Mouse (Mus musculus) olfactory bulb, adult 2 months (tissue): Measurements from ENCODE around the gene Zfp800. TPM values are rescaled to one million over a fixed set of nuclear protein-coding genes. Genes with fewer than 3 reads are reported as not detected.

Experiments
- H3K27ac ChIP-seq: fragments of 200-500 bp; 2 replicates; pipeline ENCODE4 v1.5.1; 2012; ENCODE audit warnings: low read depth, low read length; ENCODE audit not compliant: insufficient read depth
- H3K4me1 ChIP-seq: fragments of 200-500 bp; 2 replicates; pipeline ENCODE4 v1.6.1; 2012; ENCODE audit warnings: low read length; ENCODE audit not compliant: control insufficient read depth, insufficient read depth
- H3K4me3 ChIP-seq: fragments of 200-500 bp; 2 replicates; pipeline ENCODE4 v1.5.1; 2012; ENCODE audit warnings: mild to moderate bottlenecking, low read depth, low read length, moderate library complexity; ENCODE audit not compliant: insufficient read depth
- CTCF ChIP-seq: fragments of 200-500 bp; IDR thresholded peaks from 2 replicates; pipeline ENCODE4 v1.5.1; 2012; ENCODE audit warnings: low read depth, mild to moderate bottlenecking, low read length, moderate library complexity; ENCODE audit not compliant: insufficient read depth
- POLR2A ChIP-seq: fragments of 200-500 bp; IDR thresholded peaks from 2 replicates; pipeline ENCODE4 v1.6.1; 2012; ENCODE audit warnings: mild to moderate bottlenecking, low read depth, low read length, moderate library complexity; ENCODE audit not compliant: insufficient read depth
- WGBS: fragments of 180-500 bp; shearing (Covaris S2); methylation state at CpG from one replicate; pipeline ENCODE4 v1.1.7; 2018; 5-methylcytosine and 5-hydroxymethylcytosine counted together
- polyA plus RNA-seq: library from polyadenylated mRNA; stranded (reverse); fragments of >200 nt; gene quantifications from 2 replicates; pipeline ENCODE4 v1.2.4, GENCODE M21; 2012; ENCODE audit warnings: low replicate concordance; ENCODE audit not compliant: missing spikeins, insufficient read depth, insufficient read length

Zfp800 gene
- polyA plus RNA-seq, result not detected in 2 replicates

DNA sequence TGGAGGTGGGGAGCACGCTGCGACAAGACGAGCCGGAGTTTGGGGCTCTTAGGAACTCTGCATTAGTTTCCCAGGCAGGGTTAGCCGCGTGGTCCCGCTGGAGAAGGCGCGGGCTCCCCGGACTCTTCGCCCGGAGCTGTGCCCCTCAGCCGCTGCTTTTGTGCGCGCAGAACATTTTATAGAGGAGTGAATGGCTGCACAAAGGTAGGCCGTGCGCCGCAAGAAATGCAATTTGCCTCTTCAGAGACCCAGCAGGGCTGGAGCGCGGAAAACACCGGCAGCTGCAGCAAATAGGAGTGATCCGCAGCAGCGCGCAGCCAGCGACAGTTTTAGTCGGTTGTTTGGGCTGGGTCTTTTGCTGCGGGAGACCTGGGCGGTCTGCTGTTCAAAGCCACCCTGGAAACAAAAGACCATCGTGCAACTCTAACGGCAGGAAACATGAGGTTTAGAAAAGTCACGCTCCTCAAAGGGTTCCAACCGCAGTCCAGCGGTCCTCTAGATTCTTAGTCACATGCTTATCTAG is at the start of gene Zfp800:
TSS of gene Zfp800 (minus strand) at position 325 of the 523 bp plus-strand sequence.
- no peak within 1 kb of the TSS for H3K27ac ChIP-seq
- H3K4me3 ChIP-seq, result peak within 1 kb of the TSS; percentile 46
- TF ChIP-seq CTCF (no peak), POLR2A (no peak)
- WGBS, result 2% methylated on average over 33 of the region's 33 CpGs
- peaks cover 6% of the 10 kb centered on the region; the same call in 1 of the 2 replicates for H3K4me1 ChIP-seq

- 86% methylated on average over 6 of the region's 6 CpGs for WGBS
- TF ChIP-seq CTCF (no peak), POLR2A (no peak)
- Histone ChIP-seq H3K27ac (no peak overlapping the region), H3K4me3 (no peak overlapping the region), H3K4me1 (no peaks in the 10 kb centered on the region)
Measured at GRCm38 (mm10) chr6:28431538-28431855, 33.7 kb upstream of the Zfp800 start.

- no peak overlapping the region for H3K4me3 ChIP-seq
- no peaks in the 10 kb centered on the region for H3K4me1 ChIP-seq
- TF ChIP-seq POLR2A (no peak), CTCF (no peak)
- WGBS, result 81% methylated on average over 10 of the region's 10 CpGs
- H3K27ac ChIP-seq, result no peak overlapping the region
Measured at GRCm38 (mm10) chr6:28430795-28431537, 33.2 kb upstream of the Zfp800 start.

- no peak for TF ChIP-seq POLR2A
- TF ChIP-seq CTCF, result no peak
- H3K4me3 ChIP-seq, result no peak overlapping the region
- H3K27ac ChIP-seq, result no peak overlapping the region
- peaks cover 6% of the 10 kb centered on the region for H3K4me1 ChIP-seq
- WGBS, result 90% methylated on average over 11 of the region's 11 CpGs
Measured at GRCm38 (mm10) chr6:28429870-28430269, 32.1 kb upstream of the Zfp800 start.

- Histone ChIP-seq H3K27ac (no peak within 1 kb of the TSS), H3K4me3 (no peak within 1 kb of the TSS), H3K4me1 (peaks cover 14% of the 10 kb centered on the region)
- TF ChIP-seq CTCF (no peak), POLR2A (no peak)
- 88% methylated on average over 3 of the region's 3 CpGs for WGBS
Measured at GRCm38 (mm10) chr6:28428290-28428689, 30.5 kb upstream of the Zfp800 start, which contains the start of gene Gcc1. Gene Gcc1, minus strand, starts transcription at chr6:28428390.

- peaks cover 14% of the 10 kb centered on the region for H3K4me1 ChIP-seq
- no peak within 1 kb of the TSS for H3K4me3 ChIP-seq
- WGBS, result 79% methylated on average over 3 of the region's 3 CpGs
- no peak within 1 kb of the TSS for H3K27ac ChIP-seq
- no peak for TF ChIP-seq CTCF
- TF ChIP-seq POLR2A, result no peak
Measured at GRCm38 (mm10) chr6:28427096-28427839, 29.5 kb upstream of the Zfp800 start, which contains the start of gene Fscn3. Gene Fscn3, plus strand, starts transcription at chr6:28427789.

GRCm38 (mm10) chr6:28425019-28425418 is 27.2 kb upstream of the Zfp800 start:
- peaks cover 23% of the 10 kb centered on the region for H3K4me1 ChIP-seq
- WGBS, result 64% methylated on average over 6 of the region's 6 CpGs
- TF ChIP-seq CTCF (no peak), POLR2A (no peak)
- no peak overlapping the region for H3K27ac ChIP-seq
- H3K4me3 ChIP-seq, result no peak overlapping the region

DNA sequence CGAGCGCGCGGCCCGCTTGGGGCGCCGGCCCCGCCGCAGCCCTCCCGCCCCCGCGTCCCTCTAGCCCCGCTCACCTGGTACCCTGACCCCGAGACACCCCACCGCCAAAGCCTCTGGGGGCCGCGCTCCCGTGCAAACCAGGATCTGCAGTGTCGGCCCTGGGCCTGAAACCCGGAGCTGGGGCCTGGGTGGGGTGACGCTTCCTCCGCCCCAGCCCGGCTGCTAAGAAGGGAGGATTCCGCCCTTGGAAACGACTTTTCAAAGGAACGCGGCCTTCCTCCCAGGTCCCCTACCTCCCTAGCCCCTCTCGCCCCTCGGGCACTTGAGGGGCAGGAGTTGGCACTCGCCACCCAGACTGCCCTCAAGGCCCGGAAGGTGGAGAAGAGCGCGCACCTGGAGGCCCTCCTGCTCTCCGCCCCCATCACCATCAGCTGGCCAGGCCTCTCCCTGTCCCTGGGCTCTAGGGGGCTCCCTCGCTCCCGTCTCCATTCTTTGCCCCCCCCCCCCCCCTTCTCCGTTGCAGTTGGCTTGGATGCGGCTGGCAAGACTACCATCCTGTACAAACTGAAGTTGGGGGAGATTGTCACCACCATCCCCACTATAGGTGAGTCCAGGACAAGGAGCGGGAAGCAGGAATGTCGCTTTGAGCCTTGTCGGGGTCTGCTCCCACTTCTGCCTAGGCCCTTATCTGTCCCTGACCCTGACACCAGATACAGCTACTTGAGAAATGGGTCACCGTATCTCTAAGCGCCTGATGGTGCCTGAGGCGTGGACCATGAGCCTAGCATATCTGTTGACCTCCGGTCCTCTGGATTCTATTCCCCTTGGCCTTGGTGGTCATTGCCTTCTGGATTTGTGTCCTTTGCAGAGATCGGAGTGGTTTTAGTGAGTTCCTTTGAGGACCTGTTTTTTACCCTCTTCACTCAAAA is 26.2 kb upstream of the Zfp800 start:
- 9% methylated on average over 42 of the region's 46 CpGs for WGBS
- TF ChIP-seq CTCF, result no peak
- no peak for TF ChIP-seq POLR2A
- Histone ChIP-seq H3K27ac (0 out of 2 replicates have a peak overlapping the region, but pooled peaks have one; percentile 3), H3K4me3 (peak overlapping the region; percentile 97), H3K4me1 (peaks cover 25% of the 10 kb centered on the region)
